Mouse (Mus musculus) intestine, embryonic 15.5 days (tissue): ENCODE measurements around the gene Gart. TPM values are rescaled to one million over a fixed set of nuclear protein-coding genes. Genes with fewer than 3 reads are reported as not detected.

Experiments used
- ATAC-seq: fragments of 200-750 bp; cut with Nextera tagmentation; 2 replicates; pipeline ENCODE4 v1.8.0; 2017; ENCODE audit warnings: moderate TSS enrichment, moderate library complexity
- H3K27ac ChIP-seq: fragments of 300-500 bp; sonication (generic); 2 replicates; pipeline ENCODE4 v1.5.1; 2015; ENCODE audit warnings: mild to moderate bottlenecking, inconsistent platforms
- H3K27me3 ChIP-seq: fragments of 300-500 bp; sonication (generic); replicated peaks from 2 replicates; pipeline ENCODE4 v1.6.1; 2015; ENCODE audit warnings: inconsistent platforms
- H3K36me3 ChIP-seq: fragments of 300-500 bp; sonication (generic); 2 replicates; pipeline ENCODE4 v1.6.1; 2015; ENCODE audit warnings: inconsistent platforms
- H3K4me1 ChIP-seq: fragments of 300-500 bp; sonication (generic); replicated peaks from 2 replicates; pipeline ENCODE4 v1.6.1; 2015; ENCODE audit warnings: inconsistent platforms
- H3K4me2 ChIP-seq: fragments of 300-500 bp; sonication (generic); replicated peaks from 2 replicates; pipeline ENCODE4 v1.6.1; 2015; ENCODE audit warnings: mild to moderate bottlenecking, inconsistent platforms
- H3K4me3 ChIP-seq: fragments of 300-500 bp; sonication (generic); replicated peaks from 2 replicates; pipeline ENCODE4 v1.5.1; 2015; ENCODE audit warnings: inconsistent platforms
- H3K9ac ChIP-seq: fragments of 300-500 bp; sonication (generic); 2 replicates; pipeline ENCODE4 v1.6.1; 2015; ENCODE audit warnings: inconsistent platforms
- H3K9me3 ChIP-seq: fragments of 300-500 bp; sonication (generic); 2 replicates; pipeline ENCODE4 v1.6.1; 2016; ENCODE audit warnings: inconsistent platforms
- WGBS: fragments of 180-500 bp; shearing (Covaris S2); methylation state at CpG from one replicate; pipeline ENCODE4 v1.1.7; 2015; 5-methylcytosine and 5-hydroxymethylcytosine counted together
- polyA plus RNA-seq: library from polyadenylated mRNA; unstranded; fragments of >200 nt; fragmentation: Nextera tagmentation; extraction: Ambion mirVana; gene quantifications from 2 replicates; pipeline ENCODE4 v1.2.1, GENCODE M21; 2015

The Gart gene
- polyA plus RNA-seq, 1 experiment from 2014 or later = 107 TPM

DNA sequence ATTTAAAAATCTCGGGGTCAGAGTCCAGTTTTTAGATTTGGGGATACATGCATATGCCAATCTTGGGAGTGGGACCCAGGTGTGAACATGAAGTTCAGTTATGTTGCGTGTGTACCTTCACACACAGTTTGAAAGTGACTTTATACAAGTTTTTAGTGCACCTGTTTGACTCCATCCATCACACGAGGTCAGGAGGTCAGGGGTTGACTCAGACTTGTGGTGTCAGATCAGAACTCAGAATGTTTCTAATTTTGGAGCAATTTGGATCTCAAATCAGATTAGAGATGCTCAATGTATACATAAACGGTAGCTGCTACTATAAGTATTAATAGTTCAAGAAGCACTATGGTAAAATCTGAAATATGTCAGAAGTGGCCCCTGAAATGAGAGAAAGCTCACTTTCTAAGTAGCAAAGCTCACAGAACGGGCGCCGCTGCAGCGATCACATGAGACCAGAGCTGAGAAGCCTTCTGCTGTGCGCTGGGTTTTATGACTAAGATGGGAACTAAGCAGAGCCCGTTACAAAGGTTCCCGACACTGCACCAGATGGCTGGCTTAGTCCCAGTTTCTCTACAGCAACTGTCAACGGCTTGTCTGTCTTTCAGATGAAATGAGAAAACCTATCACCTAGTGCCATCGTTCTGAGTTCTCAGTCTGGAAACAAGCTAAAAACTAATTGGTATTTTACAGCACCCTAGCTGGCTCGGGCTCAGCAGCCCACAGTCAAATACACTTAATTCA lies 67.6 kb downstream of the Gart start:
- Histone ChIP-seq H3K27me3 (no peaks in the 10 kb centered on the region), H3K9ac (no peak overlapping the region), H3K4me3 (no peak overlapping the region), H3K36me3 (no peaks in the 10 kb centered on the region; the same call in 1 of the 2 replicates), H3K4me2 (no peak overlapping the region), H3K9me3 (no peaks in the 10 kb centered on the region), H3K27ac (no peak overlapping the region), H3K4me1 (no peaks in the 10 kb centered on the region)
- WGBS = 78% methylated on average over 14 of the region's 14 CpGs
- no peak for ATAC-seq

DNA sequence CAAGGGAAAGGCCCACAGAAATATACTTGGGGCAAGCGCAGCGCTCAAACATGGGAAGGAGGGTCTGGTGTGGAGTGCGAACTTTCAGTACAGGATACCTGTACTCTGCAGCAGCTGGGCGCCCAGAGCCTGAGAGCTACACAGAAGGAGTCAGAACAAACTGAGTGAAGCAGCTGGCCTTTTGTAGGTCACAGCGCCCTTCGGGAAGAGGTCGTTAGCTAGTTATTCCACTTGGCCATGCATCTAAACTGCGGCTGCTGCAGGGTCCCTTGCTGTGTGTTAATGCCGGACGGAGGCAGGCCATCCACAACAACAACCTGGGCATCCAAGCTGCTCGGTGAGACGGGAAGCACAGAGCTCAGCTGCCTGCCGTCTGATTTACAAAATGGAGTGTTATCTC lies 71.6 kb downstream of the Gart start:
- H3K9me3 ChIP-seq = no peaks in the 10 kb centered on the region
- H3K4me1 ChIP-seq = no peaks in the 10 kb centered on the region
- no peak overlapping the region for H3K9ac ChIP-seq
- no peak for ATAC-seq
- H3K36me3 ChIP-seq = no peaks in the 10 kb centered on the region
- H3K27me3 ChIP-seq = no peaks in the 10 kb centered on the region
- WGBS = 77% methylated on average over 13 of the region's 13 CpGs
- H3K27ac ChIP-seq = no peak overlapping the region
- no peak overlapping the region for H3K4me2 ChIP-seq
- H3K4me3 ChIP-seq = no peak overlapping the region

Other genes starting within 250 kb of the Gart start
- gene Il10rb, start 240.8 kb downstream of the Gart start, polyA plus RNA-seq = 64.8 and 74.4 TPM in 2 replicates
- gene Ifnar1, start 161.7 kb downstream of the Gart start, polyA plus RNA-seq = 40.1 and 42.0 TPM in 2 replicates
- 76.4 and 90.6 TPM in 2 replicates for gene Ifngr2, start 99.9 kb downstream of the Gart start, polyA plus RNA-seq
- 31.7 and 32.2 TPM in 2 replicates for gene Tmem50b, start 49.2 kb downstream of the Gart start, polyA plus RNA-seq
- 2.1 and 2.5 TPM in 2 replicates for gene Dnajc28, start 27.9 kb downstream of the Gart start, polyA plus RNA-seq
- gene Son, start 554 bp upstream of the Gart start, polyA plus RNA-seq = 100 and 101 TPM in 2 replicates
- gene Donson, start 41.8 kb upstream of the Gart start, polyA plus RNA-seq = 16.3 and 17.6 TPM in 2 replicates
- 64.1 and 68.7 TPM in 2 replicates for gene Cryzl1, start 82.0 kb upstream of the Gart start, polyA plus RNA-seq
- gene Itsn1, start 82.3 kb upstream of the Gart start, polyA plus RNA-seq = 16.2 and 16.4 TPM in 2 replicates